Mouse (Mus musculus): ENCODE measurements at regions not wholly inside any gene's neighbourhood (a gene's known extent, or its start where the extent isn't known, plus 50 kb on each side); places are given as distances from the start of the nearest gene placed in this dataset.

DNA sequence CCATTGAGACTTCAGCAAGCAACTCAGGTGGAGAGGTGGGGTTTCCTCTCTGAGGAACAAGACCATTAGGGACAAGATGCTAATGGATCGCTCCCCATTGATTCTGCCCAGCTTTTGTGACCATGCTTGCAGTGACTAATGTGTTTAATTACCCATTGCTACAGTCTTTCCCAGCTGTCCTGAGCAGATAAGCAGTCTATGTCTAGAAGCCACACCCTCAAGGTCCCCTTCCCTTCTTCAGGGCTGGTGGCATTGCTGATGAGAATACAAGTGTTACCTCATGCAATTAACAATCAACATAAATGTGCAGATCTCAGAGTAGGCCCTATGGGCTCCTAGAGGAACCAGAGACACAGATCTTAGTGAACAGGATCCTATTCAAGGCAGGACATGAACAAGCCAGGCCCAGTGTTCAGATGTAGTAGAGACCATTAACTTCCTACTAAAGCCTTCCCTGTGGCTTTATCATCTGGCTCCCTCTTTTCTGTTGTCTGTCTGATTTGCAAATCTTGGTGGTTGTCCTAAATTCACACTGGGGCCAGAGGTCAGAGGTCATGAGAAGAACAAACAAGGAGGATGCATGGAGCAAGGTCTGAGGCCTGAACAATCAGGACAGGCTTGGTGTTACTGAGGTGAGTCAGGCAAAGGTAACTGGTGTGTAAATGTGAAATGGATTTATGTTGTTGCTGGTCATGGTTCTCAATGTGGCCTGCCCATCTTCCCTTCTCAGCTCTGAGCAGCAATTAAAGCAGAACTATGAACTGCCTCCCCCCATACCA, 56.8 kb downstream of the Odc1 start:
- Histone ChIP-seq H3K9me3 (no peaks in the 10 kb centered on the region), H3K4me3 (no peak overlapping the region), H3K36me3 (no peaks in the 10 kb centered on the region), H3K4me2 (no peak overlapping the region), H3K27ac (no peak overlapping the region), H3K27me3 (no peaks in the 10 kb centered on the region), H3K4me1 (no peaks in the 10 kb centered on the region), H3K9ac (no peak overlapping the region)
- ATAC-seq (ENCODE audit: borderline replicate concordance, extremely low read depth, low FRiP score, low TSS enrichment), result no peak
- 65% methylated on average over 1 of the region's 1 CpGs for WGBS

GRCm38 (mm10) chr12:17603576-17603975, 59.0 kb downstream of the Odc1 start:
- no peak overlapping the region for H3K4me3 ChIP-seq
- no peak for ATAC-seq (ENCODE audit: borderline replicate concordance, extremely low read depth, low FRiP score, low TSS enrichment)
- 88% methylated on average over 2 of the region's 2 CpGs for WGBS
- H3K27ac ChIP-seq, result no peak overlapping the region
- H3K9me3 ChIP-seq, result no peaks in the 10 kb centered on the region
- no peaks in the 10 kb centered on the region for H3K36me3 ChIP-seq
- H3K27me3 ChIP-seq, result no peaks in the 10 kb centered on the region
- no peak overlapping the region for H3K9ac ChIP-seq
- H3K4me1 ChIP-seq, result no peaks in the 10 kb centered on the region
- no peak overlapping the region for H3K4me2 ChIP-seq

- H3K27me3 ChIP-seq, result no peaks in the 10 kb centered on the region
- ATAC-seq (ENCODE audit: borderline replicate concordance, extremely low read depth, low FRiP score, low TSS enrichment), result no peak
- H3K9ac ChIP-seq, result no peak overlapping the region
- H3K4me3 ChIP-seq, result no peak overlapping the region
- no peak overlapping the region for H3K4me2 ChIP-seq
- no peaks in the 10 kb centered on the region for H3K4me1 ChIP-seq
- no peaks in the 10 kb centered on the region for H3K9me3 ChIP-seq
- 74% methylated on average over 1 of the region's 1 CpGs for WGBS
- H3K27ac ChIP-seq, result no peak overlapping the region
- no peaks in the 10 kb centered on the region for H3K36me3 ChIP-seq
Measured at GRCm38 (mm10) chr12:17610384-17610783, 65.8 kb downstream of the Odc1 start.

GRCm38 (mm10) chr12:17611988-17612387, 67.4 kb downstream of the Odc1 start:
- Histone ChIP-seq H3K4me1 (no peaks in the 10 kb centered on the region), H3K4me3 (no peak overlapping the region), H3K9me3 (no peaks in the 10 kb centered on the region), H3K4me2 (no peak overlapping the region), H3K9ac (no peak overlapping the region), H3K27ac (no peak overlapping the region), H3K27me3 (no peaks in the 10 kb centered on the region), H3K36me3 (no peaks in the 10 kb centered on the region)
- ATAC-seq (ENCODE audit: borderline replicate concordance, extremely low read depth, low FRiP score, low TSS enrichment), result no peak
- WGBS, result 77% methylated on average over 3 of the region's 3 CpGs

DNA sequence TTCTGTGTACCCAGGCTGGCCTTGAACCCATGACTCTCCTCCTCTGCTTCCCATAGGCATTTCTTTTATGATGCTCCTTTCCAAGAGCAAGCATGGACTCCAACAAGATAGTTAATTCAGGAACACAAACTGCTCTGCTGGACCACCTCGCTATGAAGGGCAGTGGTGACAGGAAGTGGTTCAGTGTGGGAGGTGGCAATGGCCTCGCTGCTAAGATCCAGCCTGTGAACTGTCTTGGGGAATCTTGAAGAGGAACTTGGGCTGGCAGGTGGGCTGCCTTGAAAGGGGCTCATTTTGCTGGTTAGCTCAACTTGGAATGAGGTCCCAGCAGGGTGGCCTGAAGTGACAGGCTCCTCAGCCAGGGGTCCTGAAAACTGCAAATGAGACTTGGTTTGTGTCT, 72.4 kb upstream of the Hpcal1 start:
- no peaks in the 10 kb centered on the region for H3K27me3 ChIP-seq
- 25% methylated on average over 2 of the region's 2 CpGs for WGBS
- ATAC-seq (ENCODE audit: borderline replicate concordance, extremely low read depth, low FRiP score, low TSS enrichment), result no peak

GRCm38 (mm10) chr12:17620226-17620625, 70.4 kb upstream of the Hpcal1 start:
- ATAC-seq (ENCODE audit: borderline replicate concordance, extremely low read depth, low FRiP score, low TSS enrichment), result no peak
- no peak overlapping the region for H3K4me3 ChIP-seq
- WGBS, result 31% methylated on average over 6 of the region's 6 CpGs

More for the DNA sequence above, 72.4 kb upstream of the Hpcal1 start:
- no peaks in the 10 kb centered on the region for H3K9me3 ChIP-seq
- no peaks in the 10 kb centered on the region for H3K4me1 ChIP-seq
- H3K4me2 ChIP-seq, result no peak overlapping the region
- no peaks in the 10 kb centered on the region for H3K36me3 ChIP-seq
- H3K27ac ChIP-seq, result no peak overlapping the region
- H3K4me3 ChIP-seq, result no peak overlapping the region
- no peak overlapping the region for H3K9ac ChIP-seq

GRCm38 (mm10) chr12:17621487-17621888, 69.2 kb upstream of the Hpcal1 start:
- H3K9ac ChIP-seq, result no peak overlapping the region
- no peak overlapping the region for H3K4me2 ChIP-seq
- no peak overlapping the region for H3K4me3 ChIP-seq
- no peaks in the 10 kb centered on the region for H3K4me1 ChIP-seq
- H3K27ac ChIP-seq, result no peak overlapping the region
- no peaks in the 10 kb centered on the region for H3K27me3 ChIP-seq
- ATAC-seq (ENCODE audit: borderline replicate concordance, extremely low read depth, low FRiP score, low TSS enrichment), result no peak
- WGBS, result 59% methylated on average over 6 of the region's 6 CpGs
- H3K9me3 ChIP-seq, result no peaks in the 10 kb centered on the region
- H3K36me3 ChIP-seq, result no peaks in the 10 kb centered on the region

More at GRCm38 (mm10) chr12:17620226-17620625, 70.4 kb upstream of the Hpcal1 start:
- Histone ChIP-seq H3K9ac (no peak overlapping the region), H3K36me3 (no peaks in the 10 kb centered on the region), H3K27me3 (no peaks in the 10 kb centered on the region), H3K4me2 (no peak overlapping the region), H3K9me3 (no peaks in the 10 kb centered on the region), H3K27ac (no peak overlapping the region), H3K4me1 (no peaks in the 10 kb centered on the region)

- no peak overlapping the region for H3K4me2 ChIP-seq
- WGBS, result 57% methylated on average over 8 of the region's 8 CpGs
- no peaks in the 10 kb centered on the region for H3K4me1 ChIP-seq
- no peak overlapping the region for H3K4me3 ChIP-seq
- H3K9me3 ChIP-seq, result no peaks in the 10 kb centered on the region
- H3K27me3 ChIP-seq, result no peaks in the 10 kb centered on the region
- H3K27ac ChIP-seq, result no peak overlapping the region
- H3K36me3 ChIP-seq, result no peaks in the 10 kb centered on the region
- H3K9ac ChIP-seq, result no peak overlapping the region
- no peak for ATAC-seq (ENCODE audit: borderline replicate concordance, extremely low read depth, low FRiP score, low TSS enrichment)
Measured at GRCm38 (mm10) chr12:17622509-17623005, 68.1 kb upstream of the Hpcal1 start.

DNA sequence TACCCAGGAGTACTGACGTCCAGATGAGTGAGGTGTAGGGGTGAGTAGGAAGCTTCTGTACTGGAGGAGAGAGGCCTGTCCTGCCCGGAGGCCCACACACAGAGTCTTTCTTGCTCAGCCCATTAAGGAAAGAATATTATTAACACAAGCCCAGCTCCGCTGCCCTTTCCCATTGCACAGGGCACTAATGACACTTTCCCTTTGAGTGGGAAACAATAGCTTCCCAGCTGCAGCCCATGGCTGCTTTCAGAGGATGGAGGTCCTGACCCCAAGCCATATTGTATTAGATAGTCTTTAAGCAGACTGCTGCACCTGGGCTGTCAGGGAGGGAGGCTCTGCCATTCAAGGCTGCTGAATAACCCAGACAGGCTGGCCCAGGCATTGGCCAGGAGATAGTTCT, 64.6 kb upstream of the Hpcal1 start:
- WGBS, result 39% methylated on average over 3 of the region's 3 CpGs

DNA sequence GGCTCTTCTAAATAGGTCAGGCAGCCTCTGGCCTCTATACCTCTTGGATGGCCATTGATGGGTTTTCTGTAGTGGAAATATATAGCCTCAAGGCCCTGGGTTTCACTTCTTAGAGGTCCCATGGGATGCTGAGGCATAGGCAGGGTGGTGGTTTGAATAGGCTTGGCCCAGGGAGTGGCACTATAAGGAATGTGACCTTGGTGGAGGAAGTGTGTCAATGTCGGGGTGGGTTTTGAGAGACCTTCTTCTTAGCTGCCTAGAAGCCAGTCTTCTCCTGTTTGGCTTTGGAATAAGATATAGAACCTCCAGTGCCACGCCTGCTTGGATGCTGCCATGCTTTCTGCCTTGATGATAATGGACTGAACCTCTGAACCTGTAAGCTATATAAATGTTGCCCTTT, 59.5 kb upstream of the Hpcal1 start:
- Histone ChIP-seq H3K4me3 (no peak overlapping the region), H3K4me2 (no peak overlapping the region), H3K9me3 (no peaks in the 10 kb centered on the region), H3K9ac (no peak overlapping the region), H3K4me1 (no peaks in the 10 kb centered on the region), H3K27me3 (no peaks in the 10 kb centered on the region), H3K27ac (no peak overlapping the region), H3K36me3 (no peaks in the 10 kb centered on the region)
- no peak for ATAC-seq (ENCODE audit: borderline replicate concordance, extremely low read depth, low FRiP score, low TSS enrichment)
- WGBS, result 76% methylated on average over 2 of the region's 2 CpGs

More for the DNA sequence above, 64.6 kb upstream of the Hpcal1 start:
- Histone ChIP-seq H3K4me1 (no peaks in the 10 kb centered on the region), H3K9me3 (no peaks in the 10 kb centered on the region), H3K36me3 (no peaks in the 10 kb centered on the region), H3K27me3 (no peaks in the 10 kb centered on the region), H3K9ac (no peak overlapping the region), H3K4me2 (no peak overlapping the region), H3K27ac (no peak overlapping the region), H3K4me3 (no peak overlapping the region)
- ATAC-seq (ENCODE audit: borderline replicate concordance, extremely low read depth, low FRiP score, low TSS enrichment), result no peak

- Histone ChIP-seq H3K36me3 (no peaks in the 10 kb centered on the region), H3K4me3 (no peak overlapping the region), H3K27me3 (no peaks in the 10 kb centered on the region), H3K9me3 (no peaks in the 10 kb centered on the region), H3K9ac (no peak overlapping the region), H3K27ac (peak overlapping the region; percentile 42; the same call in 1 of the 2 replicates), H3K4me1 (0 out of 2 replicates have a peak, but pooled peaks cover 3% of the 10 kb centered on the region), H3K4me2 (no peak overlapping the region)
- no peak for ATAC-seq (ENCODE audit: borderline replicate concordance, extremely low read depth, low FRiP score, low TSS enrichment)
- WGBS, result 73% methylated on average over 8 of the region's 8 CpGs
Measured at GRCm38 (mm10) chr12:17636146-17636545, 54.5 kb upstream of the Hpcal1 start.

DNA sequence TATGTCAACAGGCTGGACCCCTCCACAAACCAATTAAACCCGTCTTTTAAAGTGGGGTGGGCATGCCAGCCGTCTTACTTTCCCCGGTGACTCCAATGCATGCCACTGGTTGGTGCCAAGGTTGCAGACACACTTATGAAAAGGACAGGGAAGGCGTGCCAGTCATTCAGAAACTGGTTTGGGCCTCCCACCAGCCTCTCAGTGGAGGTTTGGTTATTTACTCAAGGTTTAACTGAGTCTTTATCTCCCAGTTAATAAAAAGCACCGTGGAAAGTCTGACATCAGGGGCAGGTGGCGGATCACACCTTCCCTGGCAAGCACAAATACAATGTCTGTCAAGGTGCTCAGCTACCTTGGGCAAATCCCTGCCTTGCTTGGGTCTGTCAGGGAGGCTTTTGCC, 54.1 kb upstream of the Hpcal1 start:
- H3K27me3 ChIP-seq, result no peaks in the 10 kb centered on the region
- no peaks in the 10 kb centered on the region for H3K9me3 ChIP-seq
- no peak overlapping the region for H3K9ac ChIP-seq
- ATAC-seq (ENCODE audit: borderline replicate concordance, extremely low read depth, low FRiP score, low TSS enrichment), result no peak
- WGBS, result 57% methylated on average over 6 of the region's 6 CpGs
- H3K36me3 ChIP-seq, result no peaks in the 10 kb centered on the region
- H3K27ac ChIP-seq, result peak overlapping the region; percentile 42; the same call in 1 of the 2 replicates
- 0 out of 2 replicates have a peak, but pooled peaks cover 3% of the 10 kb centered on the region for H3K4me1 ChIP-seq
- no peak overlapping the region for H3K4me3 ChIP-seq
- no peak overlapping the region for H3K4me2 ChIP-seq

Measured in lung, embryonic 15.5 days (tissue).